Mouse (Mus musculus): Measurements from ENCODE around the gene Hmgb1. TPM values are rescaled to one million over a fixed set of nuclear protein-coding genes. Genes with fewer than 3 reads are reported as not detected.
A peak's percentile ranks its signal among the peaks of the same experiment; 100 is the strongest.

The Hmgb1 gene
- polyA plus RNA-seq, 1 experiment from 2014 or later = 136 TPM

GRCm38 (mm10) chr5:149091256-149091655, 93.0 kb downstream of the Hmgb1 start:
- no peak for DNase-seq (ENCODE audit: low read depth, low spot score)
- TF ChIP-seq CTCF (IDR thresholded peaks at IDR 0.05) = no peak
- ChIA-PET CTCF (interaction anchor here (1.0 to 1.1 kb wide), 2 partner anchors 10 to 12 kb away, joined by 3 to 4 read pairs; no protein-coding TSS in a partner anchor), POLR2A (interaction anchor here (0.6 kb wide), 1 partner anchor 9 kb away, joined by 3 read pairs; no protein-coding TSS in a partner anchor)
- H3K27me3 ChIP-seq = no peaks in the 10 kb centered on the region
- ATAC-seq = no peak
- in situ Hi-C loops (cut with MboI; ENCODE audit: low pct_unique_long_range_greater_than_20kb) = no loop called here

GRCm38 (mm10) chr5:149089860-149090259, 94.4 kb downstream of the Hmgb1 start:
- TF ChIP-seq CTCF (IDR thresholded peaks at IDR 0.05) = no peak
- in situ Hi-C loops (cut with MboI; ENCODE audit: low pct_unique_long_range_greater_than_20kb) = no loop called here
- no peaks in the 10 kb centered on the region for H3K27me3 ChIP-seq
- POLR2A ChIA-PET = no interaction called here
- ATAC-seq (no peak), DNase-seq (ENCODE audit: low read depth, low spot score) (no peak)
- CTCF ChIA-PET = no interaction called here

- in situ Hi-C loops (cut with MboI; ENCODE audit: low pct_unique_long_range_greater_than_20kb) = no loop called here
These were observed 94.8 kb downstream of the Hmgb1 start for GRCm38 (mm10) chr5:149089456-149089855.

GRCm38 (mm10) chr5:149088891-149089290, 95.4 kb downstream of the Hmgb1 start:
- no peak for TF ChIP-seq CTCF (IDR thresholded peaks at IDR 0.05)
- ChIA-PET CTCF (no interaction called here), POLR2A (no interaction called here)
- ATAC-seq = no peak
- in situ Hi-C loops (cut with MboI; ENCODE audit: low pct_unique_long_range_greater_than_20kb) = no loop called here
- no peaks in the 10 kb centered on the region for H3K27me3 ChIP-seq
- no peak for DNase-seq (ENCODE audit: low read depth, low spot score)

More at GRCm38 (mm10) chr5:149089456-149089855, 94.8 kb downstream of the Hmgb1 start:
- DNase-seq (ENCODE audit: low read depth, low spot score) = no peak
- no peak for TF ChIP-seq CTCF (IDR thresholded peaks at IDR 0.05)
- no peaks in the 10 kb centered on the region for H3K27me3 ChIP-seq
- ChIA-PET CTCF (no interaction called here), POLR2A (no interaction called here)
- ATAC-seq = no peak

- CTCF ChIA-PET = no interaction called here
- in situ Hi-C loops (cut with MboI; ENCODE audit: low pct_unique_long_range_greater_than_20kb) = no loop called here
These were observed 96.1 kb downstream of the Hmgb1 start for GRCm38 (mm10) chr5:149088149-149088548.

GRCm38 (mm10) chr5:149086382-149087244, 97.7 kb downstream of the Hmgb1 start:
- ATAC-seq (no peak), DNase-seq (ENCODE audit: low read depth, low spot score) (no peak)
- ChIA-PET POLR2A (no interaction called here), CTCF (no interaction called here)
- in situ Hi-C loops (cut with MboI; ENCODE audit: low pct_unique_long_range_greater_than_20kb) = no loop called here
- TF ChIP-seq CTCF (IDR thresholded peaks at IDR 0.05) = no peak
- H3K27me3 ChIP-seq = no peaks in the 10 kb centered on the region

More at GRCm38 (mm10) chr5:149088149-149088548, 96.1 kb downstream of the Hmgb1 start:
- DNase-seq (ENCODE audit: low read depth, low spot score) = no peak
- no peaks in the 10 kb centered on the region for H3K27me3 ChIP-seq
- no peak for ATAC-seq
- TF ChIP-seq CTCF (IDR thresholded peaks at IDR 0.05) = no peak
- POLR2A ChIA-PET = no interaction called here

GRCm38 (mm10) chr5:149080466-149080865, 103.8 kb downstream of the Hmgb1 start:
- no peaks in the 10 kb centered on the region for H3K27me3 ChIP-seq
- in situ Hi-C loops (cut with MboI; ENCODE audit: low pct_unique_long_range_greater_than_20kb) = no loop called here
- DNase-seq (ENCODE audit: low read depth, low spot score) = no peak
- CTCF ChIA-PET = interaction anchor here (0.6 to 1.5 kb wide), 3 partner anchors 17 to 292 kb away, joined by 3 read pairs; no protein-coding TSS in a partner anchor
- ATAC-seq = no peak
- POLR2A ChIA-PET = no interaction called here
- TF ChIP-seq CTCF (IDR thresholded peaks at IDR 0.05) = no peak

- in situ Hi-C loops (cut with MboI; ENCODE audit: low pct_unique_long_range_greater_than_20kb) = loop anchor here (10.0 kb wide), 1 partner anchor 445 kb away; the partner anchor contains the start of gene Wdr95
- DNase-seq (ENCODE audit: low read depth, low spot score) (no peak), ATAC-seq (peak; percentile 26)
- TF ChIP-seq CTCF (IDR thresholded peaks at IDR 0.05) = no peak
- H3K27me3 ChIP-seq = no peaks in the 10 kb centered on the region
- ChIA-PET CTCF (interaction anchor here (1.2 to 1.5 kb wide), 2 partner anchors 17 to 293 kb away, joined by 3 read pairs; no protein-coding TSS in a partner anchor), POLR2A (interaction anchor here (0.5 to 0.7 kb wide), 3 partner anchors 28 to 1582 kb away, joined by 3 read pairs; no protein-coding TSS in a partner anchor)
These were observed 104.5 kb downstream of the Hmgb1 start for GRCm38 (mm10) chr5:149079758-149080150.

GRCm38 (mm10) chr5:149079018-149079757, 105.1 kb downstream of the Hmgb1 start:
- POLR2A ChIA-PET = interaction anchor here (0.5 to 1.2 kb wide), 4 partner anchors 12 to 1582 kb away, joined by 3 read pairs; no protein-coding TSS in a partner anchor
- in situ Hi-C loops (cut with MboI; ENCODE audit: low pct_unique_long_range_greater_than_20kb) = loop anchor here (10.0 kb wide), 1 partner anchor 446 kb away; the partner anchor contains the start of gene Wdr95
- TF ChIP-seq CTCF (IDR thresholded peaks at IDR 0.05) = no peak
- DNase-seq (ENCODE audit: low read depth, low spot score) (peak; percentile 90), ATAC-seq (peak; percentile 94)
- CTCF ChIA-PET = interaction anchor here (1.1 to 1.5 kb wide), 3 partner anchors 12 to 294 kb away, joined by 3 to 4 read pairs (median 3); no protein-coding TSS in a partner anchor
- H3K27me3 ChIP-seq = no peaks in the 10 kb centered on the region

GRCm38 (mm10) chr5:149077136-149077535, 107.2 kb downstream of the Hmgb1 start:
- POLR2A ChIA-PET = interaction anchor here (0.6 kb wide), 1 partner anchor 319 kb away, joined by 3 read pairs; no protein-coding TSS in a partner anchor
- in situ Hi-C loops (cut with MboI; ENCODE audit: low pct_unique_long_range_greater_than_20kb) = loop anchor here (10.0 kb wide), 1 partner anchor 448 kb away; the partner anchor contains the start of gene Wdr95
- CTCF ChIA-PET = interaction anchor here (1.3 kb wide), 1 partner anchor 198 kb away, joined by 3 read pairs; no protein-coding TSS in a partner anchor

More at GRCm38 (mm10) chr5:149077136-149077535, 107.2 kb downstream of the Hmgb1 start:
- no peak for DNase-seq (ENCODE audit: low read depth, low spot score)
- no peak for ATAC-seq
- no peaks in the 10 kb centered on the region for H3K27me3 ChIP-seq
- TF ChIP-seq CTCF (IDR thresholded peaks at IDR 0.05) = no peak

Data from Patski (cell line).